9 mouse cellular contexts compared by ENCODE assay signal in the genomic region with DNA sequence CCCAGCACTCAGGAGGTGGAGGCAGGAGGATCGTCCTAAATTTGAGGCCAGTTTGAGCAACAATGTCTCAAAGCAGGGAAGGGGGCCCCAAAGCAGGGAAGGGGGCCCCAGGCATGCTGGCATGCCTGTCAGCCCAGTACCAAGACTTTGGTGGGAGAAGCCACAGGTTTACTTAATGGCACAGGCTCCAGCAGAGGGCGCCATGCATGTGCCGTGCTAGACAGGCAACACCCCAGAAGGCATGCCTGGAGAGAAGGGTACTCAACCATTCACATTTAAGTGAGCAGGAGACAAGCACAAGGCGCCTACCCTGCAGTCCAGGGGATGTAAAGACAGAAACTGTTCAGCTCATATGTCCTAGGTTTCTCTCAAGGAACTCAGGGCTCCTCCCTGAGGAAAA. TPM values are rescaled to one million over a fixed set of nuclear protein-coding genes. Genes with fewer than 3 reads are reported as not detected.
A peak's percentile ranks its signal among the peaks of the same experiment; 100 is the strongest.
DNase-seq lines count a peak whose midpoint lies in the region; ATAC-seq and TF ChIP-seq lines count a peak whose summit lies in the region.
"Had no signal": no experiment of that assay in that cellular context is flagged by ENCODE, and none has a peak within 500 bp of the region (broad histone marks: within the 10 kb centered on the region; RNA-seq: fewer than 3 reads in every experiment).

No protein-coding gene starts in this region.

- no peak overlapping the region for H3K9ac ChIP-seq in forebrain, embryonic 16.5 days (replicated peaks; ENCODE audit: low read depth, low read length)
- no peak overlapping the region for H3K9ac ChIP-seq in embryonic facial prominence, embryonic 15.5 days
- no peak overlapping the region for H3K9ac ChIP-seq in stomach, embryonic 15.5 days

- peak; percentile 70 for DNase-seq in forebrain, embryonic 10.5 days (ENCODE audit: extremely low spot score, low spot score)
- DNase-seq in limb, embryonic 10.5 days (ENCODE audit: low spot score): peak; percentile 76
- DNase-seq in naive thymus-derived CD4-positive, alpha-beta T cell, adult 2 months (ENCODE audit: low read depth): peak; percentile 90

- 0 out of 2 replicates have a peak overlapping the region, but pooled peaks have one; percentile 13 for H3K27ac ChIP-seq in forebrain, embryonic 10.5 days
- no peak overlapping the region for H3K27ac ChIP-seq in forebrain, embryonic 16.5 days (ENCODE audit: low read length)
- H3K27ac ChIP-seq in bone marrow, adult 2 months (ENCODE audit: control insufficient read depth, insufficient read depth, low read depth, low read length, poor library complexity): no peak overlapping the region
- 0 out of 2 replicates have a peak overlapping the region, but pooled peaks have one; percentile 11 for H3K27ac ChIP-seq in embryonic facial prominence, embryonic 15.5 days (replicated peaks)
- no peak overlapping the region for H3K27ac ChIP-seq in limb, embryonic 10.5 days
- H3K27ac ChIP-seq in stomach, embryonic 15.5 days: no peak overlapping the region
- H3K27ac ChIP-seq: macrophage had no signal

- 12% methylated on average over 4 of the region's 4 CpGs for WGBS in forebrain, embryonic 10.5 days
- 3% methylated on average over 4 of the region's 4 CpGs for WGBS in forebrain, embryonic 16.5 days
- WGBS in bone marrow, adult 2 months: 5% methylated on average over 4 of the region's 4 CpGs
- 9% methylated on average over 4 of the region's 4 CpGs for WGBS in embryonic facial prominence, embryonic 15.5 days
- WGBS in limb, embryonic 10.5 days: 12% methylated on average over 4 of the region's 4 CpGs
- WGBS in stomach, embryonic 15.5 days: 13% methylated on average over 4 of the region's 4 CpGs

- H3K4me3 ChIP-seq in forebrain, embryonic 10.5 days: no peak overlapping the region
- H3K4me3 ChIP-seq in forebrain, embryonic 16.5 days (replicated peaks; ENCODE audit: low read length): no peak overlapping the region
- no peak overlapping the region for H3K4me3 ChIP-seq in bone marrow, adult 2 months (replicated peaks; ENCODE audit: control insufficient read depth, low read depth, low read length)
- H3K4me3 ChIP-seq in embryonic facial prominence, embryonic 15.5 days (replicated peaks): no peak overlapping the region
- H3K4me3 ChIP-seq in limb, embryonic 10.5 days: no peak overlapping the region
- no peak overlapping the region for H3K4me3 ChIP-seq in stomach, embryonic 15.5 days (replicated peaks)

- H3K4me2 ChIP-seq in forebrain, embryonic 16.5 days (ENCODE audit: low read length): no peak overlapping the region
- H3K4me2 ChIP-seq in embryonic facial prominence, embryonic 15.5 days (replicated peaks): no peak overlapping the region
- no peak overlapping the region for H3K4me2 ChIP-seq in stomach, embryonic 15.5 days

- TF ChIP-seq CTCF in bone marrow, adult 2 months (IDR thresholded peaks at IDR 0.05; ENCODE audit: control insufficient read depth, insufficient read depth, low read length): peak; percentile 92

- no peak for ATAC-seq in forebrain, embryonic 16.5 days
- no peak for ATAC-seq in embryonic facial prominence, embryonic 15.5 days (ENCODE audit: insufficient number of reproducible peaks, low FRiP score, low TSS enrichment, low read depth)
- ATAC-seq in hematopoietic stem cell, adult 5-6 weeks (replicated peaks in 1 of 2; ENCODE audit: insufficient read depth in 1 of 2, low FRiP score in 2 of 2, low TSS enrichment in 1 of 2, low read depth in 1 of 2, poor library complexity in 2 of 2, severe bottlenecking in 2 of 2): peak; percentile 83 to 85
- peak; percentile 54; the same call in 1 of the 2 replicates for ATAC-seq in stomach, embryonic 15.5 days (ENCODE audit: insufficient read depth, low FRiP score, low read depth)

- TF ChIP-seq POLR2A in bone marrow, adult 2 months (IDR thresholded peaks at IDR 0.05; ENCODE audit: borderline replicate concordance, control insufficient read depth, low read depth, low read length): no peak

- peaks cover 22% of the 10 kb centered on the region for H3K36me3 ChIP-seq in forebrain, embryonic 10.5 days (replicated peaks)
- no peaks in the 10 kb centered on the region for H3K36me3 ChIP-seq in forebrain, embryonic 16.5 days (ENCODE audit: control insufficient read depth, insufficient read depth)
- H3K36me3 ChIP-seq in embryonic facial prominence, embryonic 15.5 days: peaks cover 18% of the 10 kb centered on the region
- peaks cover 29% of the 10 kb centered on the region for H3K36me3 ChIP-seq in limb, embryonic 10.5 days
- H3K36me3 ChIP-seq in stomach, embryonic 15.5 days: no peaks in the 10 kb centered on the region; the same call in 1 of the 2 replicates

- peaks cover 8% of the 10 kb centered on the region for H3K4me1 ChIP-seq in forebrain, embryonic 10.5 days
- peaks cover under 1% of the 10 kb centered on the region; the same call in 1 of the 2 replicates for H3K4me1 ChIP-seq in forebrain, embryonic 16.5 days (replicated peaks; ENCODE audit: control insufficient read depth, insufficient read depth, low read length)
- H3K4me1 ChIP-seq in bone marrow, adult 2 months (ENCODE audit: control insufficient read depth, insufficient read depth, low read length): no peaks in the 10 kb centered on the region
- H3K4me1 ChIP-seq in embryonic facial prominence, embryonic 15.5 days: peaks cover 9% of the 10 kb centered on the region
- 0 out of 2 replicates have a peak, but pooled peaks cover 4% of the 10 kb centered on the region for H3K4me1 ChIP-seq in limb, embryonic 10.5 days
- peaks cover 3% of the 10 kb centered on the region; the same call in 1 of the 2 replicates for H3K4me1 ChIP-seq in stomach, embryonic 15.5 days

- H3K9me3 ChIP-seq in forebrain, embryonic 10.5 days: no peaks in the 10 kb centered on the region
- no peaks in the 10 kb centered on the region for H3K9me3 ChIP-seq in forebrain, embryonic 16.5 days (ENCODE audit: control insufficient read depth, low read length)
- no peaks in the 10 kb centered on the region for H3K9me3 ChIP-seq in embryonic facial prominence, embryonic 15.5 days (replicated peaks)
- no peaks in the 10 kb centered on the region for H3K9me3 ChIP-seq in limb, embryonic 10.5 days (replicated peaks)
- H3K9me3 ChIP-seq in stomach, embryonic 15.5 days: no peaks in the 10 kb centered on the region

- H3K27me3 ChIP-seq in forebrain, embryonic 10.5 days (ENCODE audit: poor library complexity, severe bottlenecking): no peaks in the 10 kb centered on the region
- no peaks in the 10 kb centered on the region for H3K27me3 ChIP-seq in forebrain, embryonic 16.5 days (replicated peaks; ENCODE audit: control insufficient read depth, insufficient read depth, low read length)
- H3K27me3 ChIP-seq in embryonic facial prominence, embryonic 15.5 days: no peaks in the 10 kb centered on the region
- no peaks in the 10 kb centered on the region for H3K27me3 ChIP-seq in limb, embryonic 10.5 days (ENCODE audit: low read depth, poor library complexity, severe bottlenecking)
- no peaks in the 10 kb centered on the region for H3K27me3 ChIP-seq in stomach, embryonic 15.5 days (replicated peaks)

RNA-seq across cellular contexts. Expression of gene Wdr34, which starts 6.2 kb away (rescaled TPM):
- 33.1 and 33.4 TPM in 2 replicates for polyA plus RNA-seq in forebrain, embryonic 10.5 days (2016; fragmentation: Nextera tagmentation; extraction: Ambion mirVana)
- polyA plus RNA-seq in forebrain, embryonic 16.5 days (2015; fragmentation: Nextera tagmentation; extraction: Ambion mirVana): 70.2 and 83.3 TPM in 2 replicates
- 3.6 and 5.7 TPM in 2 replicates for polyA plus RNA-seq in bone marrow, adult 2 months (2011; ENCODE audit: insufficient read depth, insufficient read length, low replicate concordance, missing spikeins)
- polyA plus RNA-seq in embryonic facial prominence, embryonic 15.5 days (2015; fragmentation: Nextera tagmentation; extraction: Ambion mirVana): 45.5 and 46.9 TPM in 2 replicates
- total RNA-seq in hematopoietic stem cell, adult 5-6 weeks (2017): 8.4 and 11.6 TPM in 2 replicates
- 38.6 and 45.0 TPM in 2 replicates for polyA plus RNA-seq in limb, embryonic 10.5 days (2016; fragmentation: Nextera tagmentation; extraction: Ambion mirVana)
- 27.2 and 27.9 TPM in 2 replicates for polyA plus RNA-seq in stomach, embryonic 15.5 days (2015; fragmentation: Nextera tagmentation; extraction: Ambion mirVana)

RNA-seq across cellular contexts. Expression of gene Set, which starts 14.7 kb away (rescaled TPM):
- polyA plus RNA-seq in forebrain, embryonic 10.5 days (2016; fragmentation: Nextera tagmentation; extraction: Ambion mirVana): 944 and 983 TPM in 2 replicates
- 407 and 435 TPM in 2 replicates for polyA plus RNA-seq in forebrain, embryonic 16.5 days (2015; fragmentation: Nextera tagmentation; extraction: Ambion mirVana)
- polyA plus RNA-seq in bone marrow, adult 2 months (2011; ENCODE audit: insufficient read depth, insufficient read length, low replicate concordance, missing spikeins): 140 and 230 TPM in 2 replicates
- polyA plus RNA-seq in embryonic facial prominence, embryonic 15.5 days (2015; fragmentation: Nextera tagmentation; extraction: Ambion mirVana): 351 and 370 TPM in 2 replicates
- 1,010 and 1,764 TPM in 2 replicates for total RNA-seq in hematopoietic stem cell, adult 5-6 weeks (2017)
- polyA plus RNA-seq in limb, embryonic 10.5 days (2016; fragmentation: Nextera tagmentation; extraction: Ambion mirVana): 854 and 929 TPM in 2 replicates
- 426 and 452 TPM in 2 replicates for polyA plus RNA-seq in stomach, embryonic 15.5 days (2015; fragmentation: Nextera tagmentation; extraction: Ambion mirVana)

RNA-seq across cellular contexts. Expression of gene Pkn3, which starts 35.0 kb away (rescaled TPM):
- 12.4 and 13.1 TPM in 2 replicates for polyA plus RNA-seq in forebrain, embryonic 10.5 days (2016; fragmentation: Nextera tagmentation; extraction: Ambion mirVana)
- 2.6 and 3.4 TPM in 2 replicates for polyA plus RNA-seq in forebrain, embryonic 16.5 days (2015; fragmentation: Nextera tagmentation; extraction: Ambion mirVana)
- 5.0 and 8.1 TPM in 2 replicates for polyA plus RNA-seq in bone marrow, adult 2 months (2011; ENCODE audit: insufficient read depth, insufficient read length, low replicate concordance, missing spikeins)
- polyA plus RNA-seq in embryonic facial prominence, embryonic 15.5 days (2015; fragmentation: Nextera tagmentation; extraction: Ambion mirVana): 8.2 and 9.5 TPM in 2 replicates
- 20.9 and 24.7 TPM in 2 replicates for total RNA-seq in hematopoietic stem cell, adult 5-6 weeks (2017)
- polyA plus RNA-seq in limb, embryonic 10.5 days (2016; fragmentation: Nextera tagmentation; extraction: Ambion mirVana): 13.5 and 14.7 TPM in 2 replicates
- 7.9 and 10.5 TPM in 2 replicates for polyA plus RNA-seq in stomach, embryonic 15.5 days (2015; fragmentation: Nextera tagmentation; extraction: Ambion mirVana)

RNA-seq across cellular contexts. Expression of gene Zdhhc12, which starts 51.0 kb away (rescaled TPM):
- 34.2 and 35.4 TPM in 2 replicates for polyA plus RNA-seq in forebrain, embryonic 10.5 days (2016; fragmentation: Nextera tagmentation; extraction: Ambion mirVana)
- 17.8 and 19.0 TPM in 2 replicates for polyA plus RNA-seq in forebrain, embryonic 16.5 days (2015; fragmentation: Nextera tagmentation; extraction: Ambion mirVana)
- polyA plus RNA-seq in bone marrow, adult 2 months (2011; ENCODE audit: insufficient read depth, insufficient read length, low replicate concordance, missing spikeins): 7.0 and 17.4 TPM in 2 replicates
- 25.2 and 30.0 TPM in 2 replicates for polyA plus RNA-seq in embryonic facial prominence, embryonic 15.5 days (2015; fragmentation: Nextera tagmentation; extraction: Ambion mirVana)
- total RNA-seq in hematopoietic stem cell, adult 5-6 weeks (2017): 5.4 and 6.5 TPM in 2 replicates
- polyA plus RNA-seq in limb, embryonic 10.5 days (2016; fragmentation: Nextera tagmentation; extraction: Ambion mirVana): 35.6 and 37.2 TPM in 2 replicates
- 46.5 and 47.1 TPM in 2 replicates for polyA plus RNA-seq in stomach, embryonic 15.5 days (2015; fragmentation: Nextera tagmentation; extraction: Ambion mirVana)

Comparison
In these comparisons a context has a peak if more than half of its experiments do, and no peak if none do; other contexts are left out.
1. H3K27ac ChIP-seq: peak in forebrain, embryonic 10.5 days (single experiment) and embryonic facial prominence, embryonic 15.5 days (single experiment); none in forebrain, embryonic 16.5 days (single experiment), bone marrow, adult 2 months (single experiment), limb, embryonic 10.5 days (single experiment) and stomach, embryonic 15.5 days (single experiment).
2. ATAC-seq: peak in hematopoietic stem cell, adult 5-6 weeks (2 of 2) and stomach, embryonic 15.5 days (single experiment); none in forebrain, embryonic 16.5 days (single experiment) and embryonic facial prominence, embryonic 15.5 days (single experiment).
3. Peak in every context shown above with its lines, with median percentiles within 50 percentile points of each other: DNase-seq.